Mouse (Mus musculus) hindbrain, embryonic 13.5 days (tissue): ENCODE measurements around the gene Cmc4. TPM values are rescaled to one million over a fixed set of nuclear protein-coding genes. Genes with fewer than 3 reads are reported as not detected.

Source experiments
- ATAC-seq: fragments of 200-750 bp; cut with Nextera tagmentation; 2 replicates; pipeline ENCODE4 v1.8.0; 2017; ENCODE audit warnings: moderate TSS enrichment; ENCODE audit not compliant: low FRiP score
- H3K27ac ChIP-seq: fragments of 300-500 bp; sonication (generic); 2 replicates; pipeline ENCODE4 v1.5.1; 2015; ENCODE audit warnings: inconsistent platforms, mild to moderate bottlenecking, moderate library complexity
- H3K27me3 ChIP-seq: fragments of 300-500 bp; sonication (generic); 2 replicates; pipeline ENCODE4 v1.6.1; 2015; ENCODE audit warnings: mild to moderate bottlenecking, inconsistent platforms
- H3K36me3 ChIP-seq: fragments of 300-500 bp; sonication (generic); 2 replicates; pipeline ENCODE4 v1.6.1; 2015; ENCODE audit warnings: mild to moderate bottlenecking, inconsistent platforms
- H3K4me1 ChIP-seq: fragments of 300-500 bp; sonication (generic); replicated peaks from 2 replicates; pipeline ENCODE4 v1.6.1; 2015; ENCODE audit warnings: inconsistent platforms
- H3K4me2 ChIP-seq: fragments of 300-500 bp; sonication (generic); 2 replicates; pipeline ENCODE4 v1.6.1; 2015; ENCODE audit warnings: inconsistent platforms, mild to moderate bottlenecking, moderate library complexity
- H3K4me3 ChIP-seq: fragments of 300-500 bp; sonication (generic); 2 replicates; pipeline ENCODE4 v1.5.1; 2015; ENCODE audit warnings: mild to moderate bottlenecking, inconsistent platforms
- H3K9ac ChIP-seq: fragments of 300-500 bp; sonication (generic); 2 replicates; pipeline ENCODE4 v1.6.1; 2015; ENCODE audit warnings: mild to moderate bottlenecking, inconsistent platforms
- H3K9me3 ChIP-seq: fragments of 300-500 bp; sonication (generic); 2 replicates; pipeline ENCODE4 v1.6.1; 2016; ENCODE audit warnings: inconsistent platforms
- WGBS: fragments of 180-500 bp; shearing (Covaris S2); methylation state at CpG from one replicate; pipeline ENCODE4 v1.1.7; 2015; 5-methylcytosine and 5-hydroxymethylcytosine counted together
- polyA plus RNA-seq: library from polyadenylated mRNA; unstranded; fragments of >200 nt; fragmentation: Nextera tagmentation; extraction: Ambion mirVana; gene quantifications from 2 replicates; pipeline ENCODE4 v1.2.1, GENCODE M21; 2015

The Cmc4 gene
- 24.1 and 24.8 TPM in 2 replicates for polyA plus RNA-seq

DNA sequence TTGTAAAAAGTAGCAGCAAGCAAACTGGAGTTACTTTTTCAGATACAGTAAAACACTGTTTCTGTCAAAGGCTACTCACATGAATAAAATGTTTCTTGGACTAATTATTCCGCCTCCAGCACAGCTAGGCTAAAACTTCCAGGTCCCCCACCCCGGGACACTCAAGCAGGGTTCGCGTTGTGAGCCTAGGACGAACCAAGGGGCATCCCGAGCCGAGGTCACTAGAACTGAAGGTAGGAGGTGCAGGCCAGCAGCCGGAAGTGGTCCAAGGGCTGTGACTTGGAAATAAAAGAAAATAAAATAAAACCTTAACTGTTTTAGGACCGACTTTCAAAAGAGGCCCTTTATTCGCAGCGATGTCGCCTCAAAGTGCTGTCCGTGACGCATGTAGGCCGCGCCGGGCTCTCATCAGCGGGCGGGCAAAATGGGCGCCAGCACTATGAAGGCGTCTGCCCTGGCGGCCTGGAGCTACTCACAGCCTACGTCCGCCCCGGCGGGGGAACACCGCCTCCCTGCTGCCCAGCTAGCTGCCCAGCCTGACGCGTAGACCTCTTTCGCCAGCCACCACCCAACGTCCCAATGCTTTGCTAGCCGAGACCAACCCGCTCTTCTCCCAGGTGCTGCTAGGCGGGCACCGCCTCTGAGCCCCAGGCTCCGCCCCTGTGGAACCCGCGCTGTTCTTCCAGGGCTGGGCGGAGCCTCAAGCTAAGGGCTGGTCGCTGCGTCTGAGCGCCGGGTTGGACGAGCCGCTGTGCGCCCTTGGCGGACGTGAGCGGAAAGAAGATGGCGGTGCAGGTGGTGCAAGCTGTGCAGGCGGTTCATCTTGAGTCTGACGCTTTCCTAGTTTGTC lies at the start of gene Cmc4, which contains the start of the genes Mtcp1 and Brcc3:
Gene Cmc4, minus strand, starts transcription at position 649 of the 850 bp plus-strand sequence.
Gene Mtcp1, minus strand, starts transcription at position 653 of the 850 bp plus-strand sequence.
Gene Brcc3, plus strand, starts transcription at position 693 of the 850 bp plus-strand sequence.
- Histone ChIP-seq H3K9me3 (no peaks in the 10 kb centered on the region), H3K27ac (peak within 1 kb of the TSS; percentile 91), H3K4me3 (peak within 1 kb of the TSS; percentile 50), H3K27me3 (no peaks in the 10 kb centered on the region), H3K4me2 (peak within 1 kb of the TSS; percentile 54), H3K36me3 (no peaks in the 10 kb centered on the region), H3K4me1 (no peaks in the 10 kb centered on the region), H3K9ac (peak within 1 kb of the TSS; percentile 68)
- ATAC-seq, result peak; percentile 100
- WGBS, result 16% methylated on average over 52 of the region's 52 CpGs

DNA sequence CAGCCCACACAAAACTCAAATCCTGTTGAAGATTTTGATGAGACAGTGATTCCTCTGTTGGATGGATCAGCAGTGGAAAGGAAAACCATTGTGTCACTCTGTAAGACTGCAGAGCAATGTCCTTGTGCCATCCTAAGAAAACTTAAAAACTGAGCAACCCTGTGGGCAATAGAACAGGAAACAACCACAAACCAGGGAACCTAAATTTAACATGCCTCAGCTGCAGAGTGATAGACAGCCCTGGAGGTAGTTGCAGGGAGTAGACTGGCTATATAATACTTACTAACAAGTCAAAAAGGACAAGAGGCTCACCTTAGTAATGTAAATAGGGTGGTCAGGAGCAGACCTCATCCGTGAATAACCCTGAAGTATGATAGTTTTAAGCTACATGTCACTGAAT lies 38.2 kb upstream of the Cmc4 start:
- Histone ChIP-seq H3K36me3 (peaks cover 40% of the 10 kb centered on the region), H3K4me2 (no peak overlapping the region), H3K4me1 (no peaks in the 10 kb centered on the region), H3K4me3 (no peak overlapping the region), H3K27ac (no peak overlapping the region), H3K9me3 (no peaks in the 10 kb centered on the region), H3K9ac (no peak overlapping the region), H3K27me3 (no peaks in the 10 kb centered on the region)
- ATAC-seq, result no peak
- WGBS, result 95% methylated on average over 1 of the region's 1 CpGs

DNA sequence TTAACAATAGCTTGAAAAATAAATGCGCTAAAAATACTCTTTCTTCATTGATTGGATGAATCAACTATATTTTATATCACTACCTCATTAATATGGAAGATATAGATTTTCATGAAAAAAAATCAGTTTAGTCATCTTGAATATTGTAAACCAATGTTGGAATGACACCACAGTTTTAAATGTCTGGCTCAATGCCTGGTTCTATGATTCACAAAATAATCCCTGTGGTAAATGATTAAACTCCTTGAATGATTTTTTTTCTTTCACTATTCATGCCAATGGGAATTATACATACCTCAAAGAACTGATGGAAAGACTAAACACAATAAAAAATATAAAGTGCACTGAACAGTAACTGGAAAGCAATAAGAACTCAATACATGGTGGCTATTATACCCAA lies 6.7 kb downstream of the Cmc4 start:
- H3K4me2 ChIP-seq, result no peak overlapping the region
- no peaks in the 10 kb centered on the region for H3K27me3 ChIP-seq
- no peaks in the 10 kb centered on the region for H3K4me1 ChIP-seq
- no peak overlapping the region for H3K4me3 ChIP-seq
- H3K9ac ChIP-seq, result no peak overlapping the region
- 89% methylated on average over 1 of the region's 1 CpGs for WGBS
- no peak for ATAC-seq
- H3K9me3 ChIP-seq, result no peaks in the 10 kb centered on the region
- H3K27ac ChIP-seq, result no peak overlapping the region
- H3K36me3 ChIP-seq, result no peaks in the 10 kb centered on the region

DNA sequence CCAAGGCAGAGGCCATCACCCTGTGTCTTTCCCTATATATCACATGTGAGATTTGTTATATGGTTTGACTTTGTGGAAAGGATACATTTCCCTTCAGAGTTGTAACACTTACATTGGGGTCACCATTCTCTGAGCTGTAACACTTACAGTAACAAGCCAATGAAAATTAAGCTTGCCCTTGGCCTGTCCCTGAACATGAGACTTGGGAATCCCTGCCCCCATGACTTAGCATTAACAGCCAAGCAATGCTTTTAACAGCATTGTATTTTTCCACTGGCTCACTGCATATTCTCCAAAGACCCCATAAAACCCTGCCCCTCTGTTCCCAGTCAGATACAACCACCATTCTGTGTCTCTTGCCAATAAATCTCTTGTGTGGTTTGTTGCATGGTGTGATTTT lies 13.0 kb downstream of the Cmc4 start:
- H3K9me3 ChIP-seq, result no peaks in the 10 kb centered on the region

DNA sequence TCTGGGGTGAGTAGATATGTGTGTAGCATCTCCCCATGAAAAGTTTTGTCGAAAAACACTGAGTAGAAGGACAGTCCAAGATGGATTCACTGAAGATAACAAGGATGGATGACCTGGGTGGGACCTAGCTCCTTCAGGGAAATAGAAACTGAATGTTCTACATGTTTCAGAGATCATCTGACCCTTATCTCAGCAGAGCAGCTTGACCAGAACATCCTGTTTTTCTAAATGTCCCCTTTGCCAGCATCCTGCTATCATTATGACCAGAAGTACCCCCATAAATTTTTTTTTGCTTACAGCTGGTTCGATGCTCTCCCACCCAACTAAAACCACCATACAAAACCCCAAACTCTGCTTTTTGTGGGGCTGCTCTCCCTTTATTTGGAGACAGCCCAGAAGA lies 13.7 kb downstream of the Cmc4 start:
- no peak overlapping the region for H3K9ac ChIP-seq
- ATAC-seq, result no peak
- H3K4me1 ChIP-seq, result no peaks in the 10 kb centered on the region
- H3K4me2 ChIP-seq, result no peak overlapping the region
- no peaks in the 10 kb centered on the region for H3K36me3 ChIP-seq
- H3K27ac ChIP-seq, result no peak overlapping the region
- no peaks in the 10 kb centered on the region for H3K27me3 ChIP-seq
- no peaks in the 10 kb centered on the region for H3K9me3 ChIP-seq
- 74% methylated on average over 2 of the region's 2 CpGs for WGBS
- H3K4me3 ChIP-seq, result no peak overlapping the region

More for the DNA sequence above, 13.0 kb downstream of the Cmc4 start:
- Histone ChIP-seq H3K27ac (no peak overlapping the region), H3K4me3 (no peak overlapping the region), H3K4me1 (no peaks in the 10 kb centered on the region), H3K27me3 (no peaks in the 10 kb centered on the region), H3K36me3 (no peaks in the 10 kb centered on the region), H3K9ac (no peak overlapping the region), H3K4me2 (no peak overlapping the region)
- ATAC-seq, result no peak

DNA sequence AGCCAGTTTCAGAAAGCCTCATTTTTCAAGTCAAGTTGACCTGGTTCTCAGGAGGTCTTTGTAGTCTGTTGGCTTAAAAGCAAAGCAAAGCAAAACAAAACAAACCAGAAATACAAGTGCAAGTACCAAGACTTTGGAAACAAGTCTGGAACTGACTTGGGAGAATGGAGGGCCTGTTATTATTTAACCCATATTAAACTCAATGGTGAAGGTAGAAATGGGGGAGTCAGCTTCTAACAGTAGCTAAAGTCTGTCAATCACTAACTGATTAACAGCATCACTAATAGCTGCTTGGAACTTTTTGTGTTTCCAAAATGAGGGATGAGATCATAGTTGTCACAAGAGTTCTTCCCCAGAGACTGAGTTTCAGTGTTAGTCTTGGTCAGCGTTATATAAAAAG lies 16.9 kb downstream of the Cmc4 start:
- 85% methylated on average over 1 of the region's 1 CpGs for WGBS
- Histone ChIP-seq H3K27me3 (no peaks in the 10 kb centered on the region), H3K4me3 (no peak overlapping the region), H3K9ac (no peak overlapping the region), H3K36me3 (no peaks in the 10 kb centered on the region), H3K9me3 (no peaks in the 10 kb centered on the region), H3K27ac (no peak overlapping the region), H3K4me1 (no peaks in the 10 kb centered on the region), H3K4me2 (no peak overlapping the region)
- ATAC-seq, result no peak

DNA sequence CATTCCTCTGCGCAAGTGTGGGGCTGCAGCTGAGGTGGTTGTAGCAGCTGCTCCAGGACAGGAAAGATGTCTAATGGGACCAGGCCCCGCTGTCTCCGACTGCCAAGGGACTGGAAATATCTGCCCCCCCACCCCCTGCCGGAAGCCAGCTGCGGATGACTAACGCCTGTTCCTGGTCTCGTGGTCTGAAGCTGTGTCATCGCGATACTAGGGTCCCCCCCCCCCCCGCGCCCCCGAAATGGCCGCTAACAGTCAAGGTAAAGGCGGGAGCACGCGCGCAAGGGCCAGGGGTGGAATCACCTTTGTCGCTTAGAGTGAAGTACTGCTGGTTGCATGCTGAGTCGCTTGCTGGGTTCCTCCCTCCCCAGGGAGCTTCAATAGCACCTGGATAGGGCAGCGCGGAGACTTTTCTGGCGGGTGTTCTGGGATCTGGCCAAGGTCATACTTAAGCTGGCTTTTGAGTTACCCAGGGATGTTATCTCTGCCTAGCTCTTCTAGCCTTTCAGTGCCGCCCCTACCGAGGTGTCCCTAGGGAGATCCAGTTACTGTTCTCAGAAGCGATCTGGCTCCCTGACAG lies 34.1 kb downstream of the Cmc4 start, which contains the start of the genes Fundc2 and F8:
Gene Fundc2, plus strand, starts transcription at position 205 of the 577 bp plus-strand sequence.
Gene F8, minus strand, starts transcription at position 421 of the 577 bp plus-strand sequence.
- peak within 1 kb of the TSS; percentile 79 for H3K27ac ChIP-seq
- H3K9me3 ChIP-seq, result no peaks in the 10 kb centered on the region
- H3K9ac ChIP-seq, result peak within 1 kb of the TSS; percentile 73
- peak within 1 kb of the TSS; percentile 53 for H3K4me3 ChIP-seq
- no peaks in the 10 kb centered on the region for H3K36me3 ChIP-seq
- WGBS, result 14% methylated on average over 17 of the region's 25 CpGs
- no peaks in the 10 kb centered on the region for H3K27me3 ChIP-seq
- peak within 1 kb of the TSS; percentile 51 for H3K4me2 ChIP-seq
- no peaks in the 10 kb centered on the region for H3K4me1 ChIP-seq
- peak; percentile 99 for ATAC-seq

DNA sequence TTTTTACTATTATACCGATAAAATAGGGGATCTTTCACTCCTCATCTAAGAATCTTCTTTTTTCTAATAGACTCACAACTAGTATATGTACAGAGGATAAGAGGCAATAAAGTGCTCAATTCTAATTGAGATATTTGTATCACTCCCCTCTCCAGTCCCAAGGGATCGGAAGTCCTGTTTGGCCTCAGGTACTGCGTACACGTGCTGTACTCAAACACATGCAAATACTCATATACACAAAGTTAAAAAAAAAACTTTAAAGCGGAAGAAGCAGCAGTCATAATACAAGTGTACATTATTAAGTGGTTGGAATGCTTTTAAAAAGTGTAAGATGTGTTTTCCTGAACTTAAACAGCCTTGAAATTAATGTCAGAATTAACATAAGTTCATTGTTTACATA lies 34.7 kb downstream of the Cmc4 start:
- H3K36me3 ChIP-seq, result no peaks in the 10 kb centered on the region
- whole genome bisulfite sequencing, result 74% methylated on average over 5 of the region's 5 CpGs
- no peaks in the 10 kb centered on the region for H3K9me3 ChIP-seq
- H3K9ac ChIP-seq, result 0 out of 2 replicates have a peak overlapping the region, but pooled peaks have one; percentile 73
- H3K4me1 ChIP-seq, result no peaks in the 10 kb centered on the region
- no peak overlapping the region for H3K27ac ChIP-seq
- peak overlapping the region; percentile 53 for H3K4me3 ChIP-seq
- no peaks in the 10 kb centered on the region for H3K27me3 ChIP-seq
- peak overlapping the region; percentile 51 for H3K4me2 ChIP-seq
- peak; percentile 10; the same call in 1 of the 2 replicates for ATAC-seq

DNA sequence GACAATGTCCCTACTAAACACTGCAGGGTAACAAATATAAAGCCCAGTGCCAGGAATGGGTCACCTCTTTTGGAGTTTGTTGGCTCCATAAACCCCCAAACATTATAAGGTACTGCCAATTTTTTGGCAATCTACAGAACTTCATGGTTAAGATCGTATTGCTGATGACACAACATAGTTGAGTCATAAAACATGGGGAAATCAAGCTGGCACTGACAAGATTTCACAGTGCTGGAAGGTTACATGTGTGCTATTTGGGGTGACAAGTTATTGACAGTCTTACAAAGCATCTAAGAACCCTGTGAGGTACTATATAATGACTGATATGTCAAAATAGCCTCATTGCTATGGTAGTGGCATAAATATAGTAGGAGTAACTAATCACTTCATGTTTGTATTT lies 35.2 kb downstream of the Cmc4 start:
- H3K4me3 ChIP-seq, result no peak overlapping the region
- H3K4me2 ChIP-seq, result no peak overlapping the region
- 94% methylated on average over 1 of the region's 1 CpGs for WGBS
- no peaks in the 10 kb centered on the region for H3K4me1 ChIP-seq
- H3K27ac ChIP-seq, result no peak overlapping the region
- H3K9ac ChIP-seq, result no peak overlapping the region
- no peak for ATAC-seq
- no peaks in the 10 kb centered on the region for H3K27me3 ChIP-seq
- no peaks in the 10 kb centered on the region for H3K36me3 ChIP-seq
- H3K9me3 ChIP-seq, result no peaks in the 10 kb centered on the region

DNA sequence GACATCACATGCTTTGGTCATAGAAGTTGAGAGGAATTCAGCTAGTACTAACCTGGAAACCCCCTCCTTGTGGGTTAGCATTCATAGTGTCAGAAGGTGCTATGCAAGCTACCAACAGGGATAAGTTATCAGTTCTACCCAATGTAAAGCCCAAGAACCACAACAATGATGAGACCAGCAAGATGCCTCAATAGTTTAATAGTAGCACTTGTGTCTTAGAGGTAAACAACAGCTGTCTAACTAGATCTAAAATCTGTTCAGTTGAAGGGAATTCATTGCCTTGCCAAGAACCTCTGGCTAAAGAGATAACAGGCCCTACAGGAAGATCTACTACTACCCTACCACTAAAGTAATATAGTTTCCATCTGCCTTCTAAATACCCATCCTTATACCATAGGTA lies 39.6 kb downstream of the Cmc4 start:
- Histone ChIP-seq H3K27me3 (no peaks in the 10 kb centered on the region), H3K9ac (no peak overlapping the region), H3K4me3 (no peak overlapping the region), H3K4me1 (no peaks in the 10 kb centered on the region), H3K27ac (no peak overlapping the region), H3K4me2 (no peak overlapping the region), H3K36me3 (no peaks in the 10 kb centered on the region), H3K9me3 (no peaks in the 10 kb centered on the region)
- no peak for ATAC-seq

DNA sequence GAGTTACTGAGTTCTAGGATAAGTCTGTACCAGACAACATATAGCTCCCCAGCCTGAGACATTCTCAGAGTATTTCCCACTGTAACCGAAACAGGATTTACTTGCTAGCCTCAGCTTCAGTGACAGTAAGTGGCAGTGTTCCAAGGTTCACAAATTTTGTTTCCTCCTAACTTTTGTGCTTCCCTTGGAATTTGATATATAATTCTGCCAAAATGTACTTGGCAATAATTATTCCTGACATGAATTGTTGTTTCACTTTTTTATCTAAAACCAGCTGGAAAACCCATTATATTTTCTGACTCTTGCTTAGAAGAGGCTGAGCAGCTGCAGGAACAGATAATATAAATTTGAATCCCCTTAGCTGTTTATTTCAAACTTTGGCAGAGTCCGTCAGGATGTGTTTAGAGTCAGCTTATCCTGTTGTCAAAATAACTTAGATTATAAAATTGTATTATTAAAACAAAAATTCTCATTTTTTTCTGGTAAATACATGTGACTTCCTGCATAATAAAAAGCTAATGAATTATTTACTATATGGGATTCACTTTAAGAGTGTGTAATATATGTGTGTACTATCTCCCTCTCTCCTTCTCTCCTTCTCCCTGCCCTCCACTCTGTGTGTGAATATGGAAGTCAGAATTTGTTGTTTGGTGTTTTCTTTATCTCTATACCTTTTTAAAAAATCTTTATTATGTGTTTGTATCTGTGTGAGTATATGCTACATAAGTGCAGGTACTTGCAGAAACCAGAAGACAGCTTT lies 43.5 kb downstream of the Cmc4 start:
- H3K4me2 ChIP-seq, result no peak overlapping the region
- no peaks in the 10 kb centered on the region for H3K9me3 ChIP-seq
- no peaks in the 10 kb centered on the region for H3K27me3 ChIP-seq
- no peak overlapping the region for H3K4me3 ChIP-seq
- no peaks in the 10 kb centered on the region for H3K36me3 ChIP-seq
- ATAC-seq, result no peak
- H3K9ac ChIP-seq, result no peak overlapping the region
- 83% methylated on average over 2 of the region's 2 CpGs for WGBS
- H3K4me1 ChIP-seq, result no peaks in the 10 kb centered on the region
- no peak overlapping the region for H3K27ac ChIP-seq

DNA sequence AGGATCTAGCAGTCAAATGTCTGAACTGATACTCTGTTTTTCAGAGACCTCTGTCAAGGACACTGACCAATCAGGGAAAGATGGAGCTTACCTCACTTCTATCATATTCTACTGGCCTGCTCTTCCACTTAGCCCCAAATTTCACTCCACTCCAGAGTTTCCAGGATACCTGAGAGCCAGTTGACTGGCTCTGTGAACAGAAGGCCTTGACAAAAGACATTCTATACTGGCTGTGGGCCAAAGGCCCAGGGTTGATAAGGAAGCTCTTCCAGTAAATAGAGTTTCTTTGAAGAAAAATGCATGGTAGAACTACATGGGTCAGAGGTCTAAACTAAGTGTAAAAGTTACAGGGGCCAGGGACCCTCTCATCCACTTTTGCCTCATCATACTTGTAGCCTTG lies 46.2 kb downstream of the Cmc4 start:
- Histone ChIP-seq H3K4me1 (no peaks in the 10 kb centered on the region), H3K4me3 (no peak overlapping the region), H3K9ac (no peak overlapping the region), H3K27me3 (no peaks in the 10 kb centered on the region), H3K4me2 (no peak overlapping the region), H3K9me3 (no peaks in the 10 kb centered on the region), H3K36me3 (no peaks in the 10 kb centered on the region), H3K27ac (no peak overlapping the region)
- no peak for ATAC-seq
